Mouse (Mus musculus): ENCODE results near the gene Olfr1242. TPM values are rescaled to one million over a fixed set of nuclear protein-coding genes. Genes with fewer than 3 reads are reported as not detected.

The Olfr1242 gene
- not detected for polyA plus RNA-seq (2015; fragmentation: Illumina TruSeq; extraction: RNeasy Lipid Tissue Mini Kit (QIAGEN cat#74804); ENCODE audit: insufficient read depth, low replicate concordance)

DNA sequence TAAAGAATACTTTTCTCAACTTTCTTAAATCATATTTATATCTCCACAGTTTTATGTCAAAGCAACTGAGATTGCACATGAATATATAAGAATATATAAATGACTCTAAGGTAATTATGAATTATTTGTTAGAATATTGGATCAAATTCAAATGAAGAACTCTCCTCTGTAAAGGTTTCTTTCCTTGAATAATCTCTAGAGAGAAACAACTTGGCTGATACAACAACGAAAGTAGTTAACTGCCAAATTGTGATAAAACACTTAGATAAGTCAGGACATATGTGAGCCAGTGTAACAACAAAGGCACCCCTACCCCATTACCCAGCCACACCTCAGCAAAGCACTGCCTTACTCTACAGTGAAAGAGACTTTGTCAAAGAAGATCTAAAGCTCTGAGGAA, at the start of gene Olfr1242:
Olfr1242 (minus strand) TSS at position 101 of the 400 bp plus-strand sequence.

DNA sequence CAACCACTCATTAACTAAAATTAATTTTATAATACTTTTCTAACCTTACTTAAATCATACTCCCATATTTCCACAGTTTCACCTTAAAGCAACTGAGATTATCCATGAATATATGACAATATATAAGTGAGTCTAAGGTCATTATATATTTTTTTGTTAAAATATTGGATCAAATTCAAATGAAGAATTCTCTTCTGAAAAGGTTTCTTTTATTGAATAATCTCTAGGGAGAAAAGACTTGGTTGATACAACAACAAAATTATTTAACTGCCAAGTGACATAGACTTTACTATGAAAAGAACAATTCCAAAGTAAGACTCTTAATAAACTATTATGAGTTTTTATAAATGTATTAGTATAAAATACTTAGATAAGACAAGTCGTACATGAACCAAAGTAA, 33.3 kb upstream of the Olfr1242 start, which contains the start of gene Olfr1243:
Olfr1243 (minus strand) TSS at position 101 of the 400 bp plus-strand sequence.

DNA sequence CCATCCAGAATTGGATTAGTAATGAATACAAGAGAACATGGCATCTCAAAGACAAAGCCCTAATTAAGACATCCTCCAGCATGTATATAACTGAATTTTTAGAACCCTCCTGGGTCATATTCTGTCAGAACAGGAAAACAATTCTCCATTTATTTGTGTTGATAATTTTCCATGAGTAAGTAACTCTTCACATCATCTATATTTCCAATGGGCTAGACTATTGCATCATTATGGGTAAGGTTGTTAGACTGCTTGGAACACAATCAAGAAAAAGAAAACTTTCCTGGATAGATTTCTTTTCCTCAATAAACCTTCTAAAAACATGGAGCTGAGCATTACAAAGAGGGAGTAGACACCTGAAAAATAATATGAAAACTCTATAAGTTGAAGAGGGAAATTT, 11.1 kb downstream of the Olfr1242 start, which contains the start of gene Olfr1241:
Olfr1241 (minus strand) TSS at position 101 of the 400 bp plus-strand sequence.

DNA sequence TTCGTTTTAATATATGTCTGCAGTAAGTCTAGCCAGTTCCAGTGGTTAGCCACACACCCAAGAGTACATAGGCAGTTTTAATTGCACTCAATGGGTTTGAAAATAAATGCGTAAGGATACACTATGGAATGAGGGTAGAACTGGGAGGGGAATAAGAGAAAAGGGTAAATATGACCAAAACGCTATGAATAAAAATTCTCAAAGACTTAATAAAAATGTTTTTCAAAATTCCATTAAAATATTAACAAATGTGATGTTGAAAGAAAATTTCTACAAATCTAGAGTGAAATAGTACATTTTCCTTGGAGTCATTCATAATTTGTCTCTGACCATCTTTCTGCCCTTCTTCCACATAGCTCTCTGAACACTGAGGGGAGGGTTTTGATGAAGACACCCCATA, 55.2 kb downstream of the Olfr1242 start, which contains the start of gene Olfr1240:
Olfr1240 (minus strand) TSS at position 101 of the 400 bp plus-strand sequence.

Other genes with a start within 250 kb of the Olfr1242 start
- gene Olfr1228, start 244.3 kb downstream of the Olfr1242 start, polyA plus RNA-seq (2015; fragmentation: Illumina TruSeq; extraction: RNeasy Lipid Tissue Mini Kit (QIAGEN cat#74804); ENCODE audit: insufficient read depth, low replicate concordance): not detected
- gene Olfr1229, start 210.3 kb downstream of the Olfr1242 start, polyA plus RNA-seq (2015; fragmentation: Illumina TruSeq; extraction: RNeasy Lipid Tissue Mini Kit (QIAGEN cat#74804); ENCODE audit: insufficient read depth, low replicate concordance): not detected
- not detected for gene Olfr1230, start 201.1 kb downstream of the Olfr1242 start, polyA plus RNA-seq (2015; fragmentation: Illumina TruSeq; extraction: RNeasy Lipid Tissue Mini Kit (QIAGEN cat#74804); ENCODE audit: insufficient read depth, low replicate concordance)
- not detected for gene Olfr1231, start 191.3 kb downstream of the Olfr1242 start, polyA plus RNA-seq (2015; fragmentation: Illumina TruSeq; extraction: RNeasy Lipid Tissue Mini Kit (QIAGEN cat#74804); ENCODE audit: insufficient read depth, low replicate concordance)
- gene Olfr1232, start 168.7 kb downstream of the Olfr1242 start, polyA plus RNA-seq (2015; fragmentation: Illumina TruSeq; extraction: RNeasy Lipid Tissue Mini Kit (QIAGEN cat#74804); ENCODE audit: insufficient read depth, low replicate concordance): not detected
- not detected for gene Olfr1233, start 155.9 kb downstream of the Olfr1242 start, polyA plus RNA-seq (2015; fragmentation: Illumina TruSeq; extraction: RNeasy Lipid Tissue Mini Kit (QIAGEN cat#74804); ENCODE audit: insufficient read depth, low replicate concordance)
- not detected for gene Olfr1234, start 133.5 kb downstream of the Olfr1242 start, polyA plus RNA-seq (2015; fragmentation: Illumina TruSeq; extraction: RNeasy Lipid Tissue Mini Kit (QIAGEN cat#74804); ENCODE audit: insufficient read depth, low replicate concordance)
- not detected for gene Olfr1238, start 88.7 kb downstream of the Olfr1242 start, polyA plus RNA-seq (2015; fragmentation: Illumina TruSeq; extraction: RNeasy Lipid Tissue Mini Kit (QIAGEN cat#74804); ENCODE audit: insufficient read depth, low replicate concordance)
- not detected for gene Olfr1239, start 77.9 kb downstream of the Olfr1242 start, polyA plus RNA-seq (2015; fragmentation: Illumina TruSeq; extraction: RNeasy Lipid Tissue Mini Kit (QIAGEN cat#74804); ENCODE audit: insufficient read depth, low replicate concordance)
- gene Olfr1240, start 55.3 kb downstream of the Olfr1242 start, polyA plus RNA-seq (2015; fragmentation: Illumina TruSeq; extraction: RNeasy Lipid Tissue Mini Kit (QIAGEN cat#74804); ENCODE audit: insufficient read depth, low replicate concordance): not detected
- not detected for gene Olfr1241, start 11.2 kb downstream of the Olfr1242 start, polyA plus RNA-seq (2015; fragmentation: Illumina TruSeq; extraction: RNeasy Lipid Tissue Mini Kit (QIAGEN cat#74804); ENCODE audit: insufficient read depth, low replicate concordance)
- gene Olfr1243, start 33.2 kb upstream of the Olfr1242 start, polyA plus RNA-seq (2015; fragmentation: Illumina TruSeq; extraction: RNeasy Lipid Tissue Mini Kit (QIAGEN cat#74804); ENCODE audit: insufficient read depth, low replicate concordance): not detected
- gene Olfr1245, start 80.1 kb upstream of the Olfr1242 start, polyA plus RNA-seq (2015; fragmentation: Illumina TruSeq; extraction: RNeasy Lipid Tissue Mini Kit (QIAGEN cat#74804); ENCODE audit: insufficient read depth, low replicate concordance): not detected
- not detected for gene Olfr1246, start 94.8 kb upstream of the Olfr1242 start, polyA plus RNA-seq (2015; fragmentation: Illumina TruSeq; extraction: RNeasy Lipid Tissue Mini Kit (QIAGEN cat#74804); ENCODE audit: insufficient read depth, low replicate concordance)
- not detected for gene Olfr1247, start 115.8 kb upstream of the Olfr1242 start, polyA plus RNA-seq (2015; fragmentation: Illumina TruSeq; extraction: RNeasy Lipid Tissue Mini Kit (QIAGEN cat#74804); ENCODE audit: insufficient read depth, low replicate concordance)
- not detected for gene Olfr1248, start 119.9 kb upstream of the Olfr1242 start, polyA plus RNA-seq (2015; fragmentation: Illumina TruSeq; extraction: RNeasy Lipid Tissue Mini Kit (QIAGEN cat#74804); ENCODE audit: insufficient read depth, low replicate concordance)
- not detected for gene Olfr1249, start 136.6 kb upstream of the Olfr1242 start, polyA plus RNA-seq (2015; fragmentation: Illumina TruSeq; extraction: RNeasy Lipid Tissue Mini Kit (QIAGEN cat#74804); ENCODE audit: insufficient read depth, low replicate concordance)
- gene Olfr1250, start 163.1 kb upstream of the Olfr1242 start, polyA plus RNA-seq (2015; fragmentation: Illumina TruSeq; extraction: RNeasy Lipid Tissue Mini Kit (QIAGEN cat#74804); ENCODE audit: insufficient read depth, low replicate concordance): not detected
- not detected for gene Olfr1251, start 173.6 kb upstream of the Olfr1242 start, polyA plus RNA-seq (2015; fragmentation: Illumina TruSeq; extraction: RNeasy Lipid Tissue Mini Kit (QIAGEN cat#74804); ENCODE audit: insufficient read depth, low replicate concordance)
- not detected for gene Olfr1252, start 226.7 kb upstream of the Olfr1242 start, polyA plus RNA-seq (2015; fragmentation: Illumina TruSeq; extraction: RNeasy Lipid Tissue Mini Kit (QIAGEN cat#74804); ENCODE audit: insufficient read depth, low replicate concordance)

Measured in spleen, adult 10 weeks (tissue).